Mouse (Mus musculus): ENCODE measurements around the gene Gm11992. TPM values are rescaled to one million over a fixed set of nuclear protein-coding genes. Genes with fewer than 3 reads are reported as not detected.

The Gm11992 gene
- polyA plus RNA-seq, 1 experiment from 2014 or later: 1.4 TPM

DNA sequence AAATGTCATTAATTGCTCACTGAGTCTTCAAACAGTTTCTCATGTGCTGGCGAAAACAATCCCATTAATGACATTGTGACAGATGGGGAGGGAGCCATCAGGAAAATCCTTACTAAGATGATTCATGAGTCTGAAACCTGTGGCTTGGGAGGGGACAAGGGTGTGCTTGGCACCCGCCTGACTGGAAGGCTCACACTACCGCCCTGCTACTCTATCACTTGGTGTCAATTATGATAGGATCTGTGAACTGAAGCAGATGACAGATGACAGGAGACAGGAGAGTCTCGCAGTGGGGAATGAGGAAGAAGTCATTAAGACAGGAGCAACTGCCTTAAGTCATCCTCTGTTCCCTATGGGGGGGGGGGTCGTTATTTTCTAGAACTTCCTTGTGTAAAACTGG, 12.1 kb downstream of the Gm11992 start:
- H3K9ac ChIP-seq (ENCODE audit: low read length): no peak overlapping the region

GRCm38 (mm10) chr11:9076444-9076843, 28.1 kb downstream of the Gm11992 start:
- Histone ChIP-seq H3K27me3 (ENCODE audit: control insufficient read depth, insufficient read depth, low read length) (no peaks in the 10 kb centered on the region), H3K4me1 (ENCODE audit: control insufficient read depth, insufficient read depth, low read length) (no peaks in the 10 kb centered on the region), H3K27ac (ENCODE audit: low read length) (no peak overlapping the region), H3K36me3 (ENCODE audit: control insufficient read depth, insufficient read depth, low read length) (no peaks in the 10 kb centered on the region), H3K4me2 (ENCODE audit: low read depth, low read length) (no peak overlapping the region), H3K9me3 (replicated peaks; ENCODE audit: control insufficient read depth, low read length) (no peaks in the 10 kb centered on the region), H3K4me3 (replicated peaks; ENCODE audit: low read length) (no peak overlapping the region), H3K9ac (ENCODE audit: low read length) (no peak overlapping the region)
- 86% methylated on average over 3 of the region's 3 CpGs for WGBS
- no peak for ATAC-seq (ENCODE audit: insufficient read depth, low FRiP score)

More for the DNA sequence above, 12.1 kb downstream of the Gm11992 start:
- no peaks in the 10 kb centered on the region for H3K9me3 ChIP-seq (replicated peaks; ENCODE audit: control insufficient read depth, low read length)
- H3K4me3 ChIP-seq (replicated peaks; ENCODE audit: low read length): no peak overlapping the region
- no peaks in the 10 kb centered on the region for H3K27me3 ChIP-seq (ENCODE audit: control insufficient read depth, insufficient read depth, low read length)
- ATAC-seq (ENCODE audit: insufficient read depth, low FRiP score): peak; percentile 44; the same call in 1 of the 2 replicates
- no peaks in the 10 kb centered on the region for H3K4me1 ChIP-seq (ENCODE audit: control insufficient read depth, insufficient read depth, low read length)
- 33% methylated on average over 5 of the region's 5 CpGs for WGBS
- H3K4me2 ChIP-seq (ENCODE audit: low read depth, low read length): no peak overlapping the region
- H3K27ac ChIP-seq (ENCODE audit: low read length): no peak overlapping the region
- no peaks in the 10 kb centered on the region for H3K36me3 ChIP-seq (ENCODE audit: control insufficient read depth, insufficient read depth, low read length)

DNA sequence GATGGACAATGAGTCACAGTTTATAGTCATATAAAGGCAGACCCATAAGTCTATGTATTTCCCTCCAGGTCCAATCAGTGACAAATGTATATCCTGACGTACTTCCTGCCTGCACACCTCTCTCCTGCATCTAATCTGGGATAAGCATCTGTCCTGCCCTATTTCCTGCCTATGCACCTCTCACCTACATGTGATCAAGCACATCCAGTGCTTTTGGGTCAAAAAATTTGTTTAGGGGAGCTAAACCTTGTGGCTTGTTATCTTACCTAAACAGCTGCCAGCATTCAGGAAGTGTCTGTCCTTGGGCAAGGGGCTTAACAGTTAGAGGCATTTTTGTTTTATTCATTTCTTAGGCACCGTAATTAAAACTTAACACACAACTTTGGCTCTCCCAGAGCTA, 64.8 kb downstream of the Gm11992 start:
- peaks cover 15% of the 10 kb centered on the region for H3K27me3 ChIP-seq (ENCODE audit: control insufficient read depth, insufficient read depth, low read length)
- H3K9ac ChIP-seq (ENCODE audit: low read length): no peak overlapping the region
- no peak overlapping the region for H3K27ac ChIP-seq (ENCODE audit: low read length)
- no peaks in the 10 kb centered on the region for H3K9me3 ChIP-seq (replicated peaks; ENCODE audit: control insufficient read depth, low read length)
- H3K4me2 ChIP-seq (ENCODE audit: low read depth, low read length): no peak overlapping the region
- peaks cover 11% of the 10 kb centered on the region for H3K4me1 ChIP-seq (ENCODE audit: control insufficient read depth, insufficient read depth, low read length)
- H3K36me3 ChIP-seq (ENCODE audit: control insufficient read depth, insufficient read depth, low read length): no peaks in the 10 kb centered on the region
- no peak for ATAC-seq (ENCODE audit: insufficient read depth, low FRiP score)
- 74% methylated on average over 2 of the region's 2 CpGs for WGBS
- H3K4me3 ChIP-seq (replicated peaks; ENCODE audit: low read length): no peak overlapping the region

DNA sequence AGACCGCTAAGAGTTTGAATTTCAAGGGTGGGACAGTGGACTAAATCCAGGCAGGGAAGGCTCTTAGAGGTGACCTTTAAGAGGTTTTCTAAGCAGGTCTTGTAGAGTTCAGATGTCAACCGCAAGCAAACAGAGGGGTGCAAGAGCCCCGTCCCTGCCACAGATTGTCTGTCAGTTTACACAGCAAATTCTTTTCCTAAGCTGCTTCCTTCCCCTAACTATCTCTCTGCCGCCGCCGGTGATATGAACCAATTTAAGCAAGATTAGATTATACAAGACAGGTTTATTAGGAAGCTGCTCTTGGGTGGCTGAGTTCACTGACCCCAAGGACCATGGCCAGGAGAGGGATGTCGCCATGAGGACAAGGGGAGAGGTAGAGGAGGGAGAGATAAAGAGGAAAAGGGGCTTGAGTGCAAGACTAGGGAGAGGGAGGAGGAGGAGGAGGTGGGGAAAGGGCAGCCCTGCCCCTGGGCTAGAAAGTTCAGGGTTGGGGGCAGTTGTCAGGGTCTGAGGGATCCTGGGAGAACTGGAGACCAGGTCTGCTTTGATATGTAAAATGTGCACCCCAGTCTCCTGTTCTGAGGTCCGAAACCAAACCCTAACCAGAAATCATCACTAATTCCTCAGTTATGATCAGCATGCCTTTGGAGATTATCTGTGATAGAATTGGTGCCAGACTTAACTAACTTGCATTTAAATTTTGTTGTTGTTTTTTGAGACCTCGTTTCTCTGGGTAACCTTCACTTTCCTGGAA, 67.2 kb downstream of the Gm11992 start:
- H3K4me3 ChIP-seq (replicated peaks; ENCODE audit: low read length): peak overlapping the region; percentile 34; the same call in 1 of the 2 replicates

GRCm38 (mm10) chr11:9116121-9116520, 67.7 kb downstream of the Gm11992 start:
- no peaks in the 10 kb centered on the region for H3K9me3 ChIP-seq (replicated peaks; ENCODE audit: control insufficient read depth, low read length)
- peak overlapping the region; percentile 47 for H3K4me2 ChIP-seq (ENCODE audit: low read depth, low read length)
- 4% methylated on average over 10 of the region's 10 CpGs for WGBS
- H3K9ac ChIP-seq (ENCODE audit: low read length): peak overlapping the region; percentile 23; the same call in 1 of the 2 replicates
- H3K27ac ChIP-seq (ENCODE audit: low read length): no peak overlapping the region
- no peak for ATAC-seq (ENCODE audit: insufficient read depth, low FRiP score)
- peak overlapping the region; percentile 34 for H3K4me3 ChIP-seq (replicated peaks; ENCODE audit: low read length)
- peaks cover 20% of the 10 kb centered on the region for H3K4me1 ChIP-seq (ENCODE audit: control insufficient read depth, insufficient read depth, low read length)
- H3K36me3 ChIP-seq (ENCODE audit: control insufficient read depth, insufficient read depth, low read length): no peaks in the 10 kb centered on the region
- H3K27me3 ChIP-seq (ENCODE audit: control insufficient read depth, insufficient read depth, low read length): peaks cover 31% of the 10 kb centered on the region

More for the DNA sequence above, 67.2 kb downstream of the Gm11992 start:
- Histone ChIP-seq H3K4me1 (ENCODE audit: control insufficient read depth, insufficient read depth, low read length) (peaks cover 20% of the 10 kb centered on the region), H3K4me2 (ENCODE audit: low read depth, low read length) (peak overlapping the region; percentile 47), H3K27ac (ENCODE audit: low read length) (no peak overlapping the region), H3K9me3 (replicated peaks; ENCODE audit: control insufficient read depth, low read length) (no peaks in the 10 kb centered on the region), H3K9ac (ENCODE audit: low read length) (no peak overlapping the region), H3K36me3 (ENCODE audit: control insufficient read depth, insufficient read depth, low read length) (no peaks in the 10 kb centered on the region), H3K27me3 (ENCODE audit: control insufficient read depth, insufficient read depth, low read length) (peaks cover 27% of the 10 kb centered on the region)
- no peak for ATAC-seq (ENCODE audit: insufficient read depth, low FRiP score)
- 10% methylated on average over 9 of the region's 9 CpGs for WGBS

GRCm38 (mm10) chr11:9116916-9117315, 68.5 kb downstream of the Gm11992 start:
- H3K27me3 ChIP-seq (ENCODE audit: control insufficient read depth, insufficient read depth, low read length): peaks cover 31% of the 10 kb centered on the region

GRCm38 (mm10) chr11:9117358-9118049, 69.1 kb downstream of the Gm11992 start:
- Histone ChIP-seq H3K4me3 (replicated peaks; ENCODE audit: low read length) (peak overlapping the region; percentile 50), H3K9me3 (replicated peaks; ENCODE audit: control insufficient read depth, low read length) (no peaks in the 10 kb centered on the region), H3K4me1 (ENCODE audit: control insufficient read depth, insufficient read depth, low read length) (peaks cover 20% of the 10 kb centered on the region), H3K27ac (ENCODE audit: low read length) (0 out of 2 replicates have a peak overlapping the region, but pooled peaks have one; percentile 40), H3K9ac (ENCODE audit: low read length) (0 out of 2 replicates have a peak overlapping the region, but pooled peaks have one; percentile 30), H3K36me3 (ENCODE audit: control insufficient read depth, insufficient read depth, low read length) (no peaks in the 10 kb centered on the region), H3K4me2 (ENCODE audit: low read depth, low read length) (peak overlapping the region; percentile 69), H3K27me3 (ENCODE audit: control insufficient read depth, insufficient read depth, low read length) (peaks cover 31% of the 10 kb centered on the region)
- peak; percentile 86 for ATAC-seq (ENCODE audit: insufficient read depth, low FRiP score)
- WGBS: 10% methylated on average over 13 of the region's 13 CpGs

More at GRCm38 (mm10) chr11:9116916-9117315, 68.5 kb downstream of the Gm11992 start:
- Histone ChIP-seq H3K4me3 (replicated peaks; ENCODE audit: low read length) (no peak overlapping the region), H3K36me3 (ENCODE audit: control insufficient read depth, insufficient read depth, low read length) (no peaks in the 10 kb centered on the region), H3K4me2 (ENCODE audit: low read depth, low read length) (no peak overlapping the region), H3K9ac (ENCODE audit: low read length) (no peak overlapping the region), H3K4me1 (ENCODE audit: control insufficient read depth, insufficient read depth, low read length) (peaks cover 20% of the 10 kb centered on the region), H3K9me3 (replicated peaks; ENCODE audit: control insufficient read depth, low read length) (no peaks in the 10 kb centered on the region), H3K27ac (ENCODE audit: low read length) (no peak overlapping the region)
- 11% methylated on average over 3 of the region's 3 CpGs for WGBS
- ATAC-seq (ENCODE audit: insufficient read depth, low FRiP score): no peak

DNA sequence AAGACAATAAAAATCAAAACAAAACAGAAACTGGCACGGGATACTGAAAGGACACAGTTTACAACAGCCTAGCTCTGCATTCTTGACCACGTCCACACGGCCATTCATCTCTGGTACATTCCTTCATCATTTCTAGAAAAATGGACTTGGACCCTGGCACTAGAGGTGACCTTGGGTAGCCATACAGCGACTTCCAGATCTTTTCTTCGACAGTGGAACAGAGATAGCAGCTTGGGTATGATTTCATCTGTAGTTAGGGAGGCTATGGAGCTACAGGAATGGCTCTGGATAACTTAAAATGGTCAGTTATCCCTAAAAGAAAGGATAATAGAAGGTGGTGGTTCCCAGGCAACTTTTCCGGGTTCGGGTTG, 69.6 kb downstream of the Gm11992 start, which contains the start of gene Upp1:
Gene Upp1 (plus strand): TSS at position 54 of the 371 bp plus-strand sequence.
- Histone ChIP-seq H3K9me3 (replicated peaks; ENCODE audit: control insufficient read depth, low read length) (no peaks in the 10 kb centered on the region), H3K9ac (ENCODE audit: low read length) (peak within 1 kb of the TSS; percentile 30), H3K4me1 (ENCODE audit: control insufficient read depth, insufficient read depth, low read length) (peaks cover 20% of the 10 kb centered on the region), H3K4me2 (ENCODE audit: low read depth, low read length) (peak within 1 kb of the TSS; percentile 69), H3K36me3 (ENCODE audit: control insufficient read depth, insufficient read depth, low read length) (no peaks in the 10 kb centered on the region), H3K4me3 (replicated peaks; ENCODE audit: low read length) (peak within 1 kb of the TSS; percentile 50), H3K27ac (ENCODE audit: low read length) (peak within 1 kb of the TSS; percentile 40; the same call in 1 of the 2 replicates), H3K27me3 (ENCODE audit: control insufficient read depth, insufficient read depth, low read length) (peaks cover 31% of the 10 kb centered on the region)
- under 1% methylated on average over 7 of the region's 7 CpGs for WGBS
- ATAC-seq (ENCODE audit: insufficient read depth, low FRiP score): no peak; the same call in 1 of the 2 replicates
